Mouse (Mus musculus): ENCODE data around the gene Krt26.

- TF ChIP-seq CTCF (IDR thresholded peaks at IDR 0.05; ENCODE audit: low read depth, low read length) (no peak), POLR2A (IDR thresholded peaks at IDR 0.05; ENCODE audit: insufficient read depth, low read length) (no peak), EP300 (IDR thresholded peaks at IDR 0.05; ENCODE audit: insufficient read depth, low read depth, low read length) (no peak)
Measured at GRCm38 (mm10) chr11:99322851-99323250, 14.9 kb downstream of the Krt26 start, which contains the start of gene Krt25.

Measured in ES-Bruce4 (cell line).